Mouse (Mus musculus): ENCODE results near the gene Vsig1. TPM values are rescaled to one million over a fixed set of nuclear protein-coding genes. Genes with fewer than 3 reads are reported as not detected.

Vsig1 gene
- polyA plus RNA-seq (2015; fragmentation: Nextera tagmentation; extraction: Ambion mirVana): 0.15 and 0.20 TPM in 2 replicates

DNA sequence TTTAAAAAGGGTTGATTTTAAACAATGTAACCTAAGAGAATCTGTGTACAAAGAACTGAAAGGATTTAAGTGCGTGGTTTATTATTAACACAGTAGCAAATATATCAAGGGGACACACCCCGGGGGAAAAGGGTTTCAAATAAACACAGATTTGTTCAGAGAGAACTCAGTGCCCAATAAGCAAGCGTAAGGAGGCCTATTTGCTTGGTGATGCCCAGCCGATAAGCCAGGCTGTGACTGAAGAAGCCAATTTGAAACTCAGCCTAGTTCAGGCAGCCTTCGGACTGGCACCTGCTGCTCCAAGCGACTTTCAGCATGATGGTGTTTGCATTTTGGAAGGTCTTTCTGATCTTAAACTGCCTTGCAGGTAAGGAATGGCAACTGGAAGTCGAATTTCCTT, at the start of gene Vsig1:
TSS of gene Vsig1 (plus strand) at position 249 of the 400 bp plus-strand sequence.
- Histone ChIP-seq H3K36me3 (ENCODE audit: control insufficient read depth, insufficient read depth, low read length) (no peaks in the 10 kb centered on the region), H3K4me1 (replicated peaks; ENCODE audit: control insufficient read depth, insufficient read depth, low read length) (no peaks in the 10 kb centered on the region), H3K27ac (ENCODE audit: low read length) (no peak within 1 kb of the TSS), H3K27me3 (ENCODE audit: control insufficient read depth, insufficient read depth, low read depth, low read length) (no peaks in the 10 kb centered on the region), H3K4me2 (ENCODE audit: low read depth, low read length) (no peak within 1 kb of the TSS), H3K9ac (ENCODE audit: low read length) (no peak within 1 kb of the TSS), H3K4me3 (ENCODE audit: low read length) (no peak within 1 kb of the TSS), H3K9me3 (ENCODE audit: control insufficient read depth, low read length) (no peaks in the 10 kb centered on the region)
- whole genome bisulfite sequencing: 48% methylated on average over 7 of the region's 7 CpGs
- ATAC-seq (ENCODE audit: low read depth): no peak

DNA sequence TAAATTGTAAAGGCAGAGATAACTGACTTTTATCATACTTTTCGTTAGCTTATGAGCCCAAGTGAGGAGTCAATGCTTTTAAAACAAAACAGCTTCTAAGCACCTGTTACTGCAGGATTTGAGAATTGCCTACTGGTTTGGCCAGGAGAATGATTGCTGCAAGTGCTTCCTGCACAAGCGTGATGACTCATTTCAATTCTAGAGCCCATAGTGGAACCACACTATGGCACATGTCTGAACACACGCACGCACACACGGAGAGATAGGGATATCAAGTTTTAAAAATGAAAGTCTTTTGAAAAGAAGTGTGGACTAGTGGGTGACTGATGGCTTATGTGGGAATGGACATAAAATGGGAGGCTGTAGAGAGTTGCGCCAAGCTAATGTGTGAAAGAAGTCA, 44.6 kb upstream of the Vsig1 start:
- no peak overlapping the region for H3K27ac ChIP-seq (ENCODE audit: low read length)
- no peaks in the 10 kb centered on the region for H3K36me3 ChIP-seq (ENCODE audit: control insufficient read depth, insufficient read depth, low read length)
- no peaks in the 10 kb centered on the region for H3K9me3 ChIP-seq (ENCODE audit: control insufficient read depth, low read length)
- no peak overlapping the region for H3K9ac ChIP-seq (ENCODE audit: low read length)
- no peak overlapping the region for H3K4me3 ChIP-seq (ENCODE audit: low read length)
- H3K4me2 ChIP-seq (ENCODE audit: low read depth, low read length): no peak overlapping the region
- no peaks in the 10 kb centered on the region for H3K27me3 ChIP-seq (ENCODE audit: control insufficient read depth, insufficient read depth, low read depth, low read length)
- ATAC-seq (ENCODE audit: low read depth): no peak
- WGBS: 87% methylated on average over 6 of the region's 6 CpGs
- H3K4me1 ChIP-seq (replicated peaks; ENCODE audit: control insufficient read depth, insufficient read depth, low read length): no peaks in the 10 kb centered on the region

GRCm38 (mm10) chrX:140863431-140863830, 44.0 kb upstream of the Vsig1 start:
- Histone ChIP-seq H3K4me1 (replicated peaks; ENCODE audit: control insufficient read depth, insufficient read depth, low read length) (no peaks in the 10 kb centered on the region), H3K9me3 (ENCODE audit: control insufficient read depth, low read length) (no peaks in the 10 kb centered on the region), H3K27ac (ENCODE audit: low read length) (no peak overlapping the region), H3K27me3 (ENCODE audit: control insufficient read depth, insufficient read depth, low read depth, low read length) (no peaks in the 10 kb centered on the region), H3K36me3 (ENCODE audit: control insufficient read depth, insufficient read depth, low read length) (no peaks in the 10 kb centered on the region), H3K4me3 (ENCODE audit: low read length) (no peak overlapping the region), H3K9ac (ENCODE audit: low read length) (no peak overlapping the region), H3K4me2 (ENCODE audit: low read depth, low read length) (no peak overlapping the region)
- ATAC-seq (ENCODE audit: low read depth): no peak
- 81% methylated on average over 4 of the region's 4 CpGs for WGBS

- no peak overlapping the region for H3K4me2 ChIP-seq (ENCODE audit: low read depth, low read length)
- peaks cover 2% of the 10 kb centered on the region; the same call in 1 of the 2 replicates for H3K27me3 ChIP-seq (ENCODE audit: control insufficient read depth, insufficient read depth, low read depth, low read length)
- no peak for ATAC-seq (ENCODE audit: low read depth)
- no peak overlapping the region for H3K9ac ChIP-seq (ENCODE audit: low read length)
- 75% methylated on average over 2 of the region's 2 CpGs for WGBS
- H3K4me1 ChIP-seq (replicated peaks; ENCODE audit: control insufficient read depth, insufficient read depth, low read length): no peaks in the 10 kb centered on the region
- no peaks in the 10 kb centered on the region for H3K36me3 ChIP-seq (ENCODE audit: control insufficient read depth, insufficient read depth, low read length)
- H3K4me3 ChIP-seq (ENCODE audit: low read length): no peak overlapping the region
- H3K27ac ChIP-seq (ENCODE audit: low read length): no peak overlapping the region
- H3K9me3 ChIP-seq (ENCODE audit: control insufficient read depth, low read length): no peaks in the 10 kb centered on the region
Observed at GRCm38 (mm10) chrX:140887193-140887592, 20.2 kb upstream of the Vsig1 start.

DNA sequence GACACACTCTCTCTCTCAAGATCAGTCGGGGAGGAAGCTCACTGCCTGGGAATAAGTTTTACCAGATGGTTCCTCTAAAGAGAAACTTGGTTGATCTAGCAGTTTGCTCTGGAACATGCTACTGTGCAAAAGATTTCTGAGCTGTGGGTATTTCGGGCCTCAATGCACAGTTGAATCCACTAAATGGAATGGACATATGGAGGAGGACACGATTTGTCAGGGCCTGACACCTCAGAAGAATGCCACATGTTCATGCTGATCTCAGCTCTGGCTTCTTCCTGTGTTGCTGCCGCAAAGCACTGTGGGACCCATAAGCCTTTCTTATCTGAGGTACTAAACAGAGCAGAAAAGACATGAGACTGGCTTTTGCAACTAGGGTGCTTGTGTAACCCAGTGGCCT, 15.6 kb upstream of the Vsig1 start:
- 75% methylated on average over 4 of the region's 4 CpGs for WGBS
- Histone ChIP-seq H3K4me3 (ENCODE audit: low read length) (no peak overlapping the region), H3K9me3 (ENCODE audit: control insufficient read depth, low read length) (no peaks in the 10 kb centered on the region), H3K27me3 (ENCODE audit: control insufficient read depth, insufficient read depth, low read depth, low read length) (peaks cover 2% of the 10 kb centered on the region; the same call in 1 of the 2 replicates), H3K9ac (ENCODE audit: low read length) (no peak overlapping the region), H3K27ac (ENCODE audit: low read length) (no peak overlapping the region), H3K4me1 (replicated peaks; ENCODE audit: control insufficient read depth, insufficient read depth, low read length) (no peaks in the 10 kb centered on the region), H3K4me2 (ENCODE audit: low read depth, low read length) (no peak overlapping the region), H3K36me3 (ENCODE audit: control insufficient read depth, insufficient read depth, low read length) (no peaks in the 10 kb centered on the region)
- ATAC-seq (ENCODE audit: low read depth): no peak

DNA sequence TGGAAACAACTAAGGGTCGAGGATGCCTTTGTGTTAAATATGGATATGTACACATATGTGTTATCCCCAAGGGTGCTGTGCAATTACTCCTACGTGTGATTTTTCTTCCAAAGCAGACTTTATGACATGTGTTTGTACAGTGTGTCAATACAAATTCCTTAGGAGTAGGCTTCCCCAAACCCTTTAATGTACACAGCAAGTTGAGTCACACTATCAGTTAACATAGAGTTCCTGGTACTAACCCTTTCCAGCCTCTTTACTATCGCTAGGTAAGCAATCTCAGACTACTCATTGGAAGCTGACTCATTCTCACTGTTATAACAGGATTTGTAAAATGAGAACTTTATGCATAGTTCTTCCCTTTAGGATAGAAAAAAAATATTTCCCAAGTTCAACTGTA, 3.9 kb upstream of the Vsig1 start:
- WGBS: 65% methylated on average over 3 of the region's 3 CpGs

DNA sequence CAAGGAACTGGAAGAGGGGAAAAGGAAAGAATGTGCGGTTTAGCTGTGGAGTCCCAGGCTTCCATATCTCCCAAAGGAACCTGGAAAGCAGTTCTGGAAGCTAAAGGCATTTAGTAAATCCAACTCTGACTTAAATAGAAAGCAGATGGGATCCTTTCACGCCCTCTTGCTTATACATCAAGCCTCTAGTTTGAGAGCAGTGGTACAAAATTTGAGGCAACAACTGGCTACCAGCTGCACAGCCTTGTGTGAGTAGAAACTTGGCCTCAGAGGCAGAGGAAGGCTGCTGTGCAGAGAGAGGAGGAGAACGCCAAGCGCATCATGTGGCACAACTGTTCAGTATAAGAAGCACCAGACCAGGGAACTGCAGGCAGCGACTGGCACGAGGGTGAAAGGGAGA, 13.9 kb downstream of the Vsig1 start:
- Histone ChIP-seq H3K4me2 (ENCODE audit: low read depth, low read length) (no peak overlapping the region), H3K36me3 (ENCODE audit: control insufficient read depth, insufficient read depth, low read length) (no peaks in the 10 kb centered on the region), H3K4me3 (ENCODE audit: low read length) (no peak overlapping the region), H3K4me1 (replicated peaks; ENCODE audit: control insufficient read depth, insufficient read depth, low read length) (no peaks in the 10 kb centered on the region), H3K27me3 (ENCODE audit: control insufficient read depth, insufficient read depth, low read depth, low read length) (peaks cover 5% of the 10 kb centered on the region), H3K9ac (ENCODE audit: low read length) (no peak overlapping the region), H3K27ac (ENCODE audit: low read length) (no peak overlapping the region), H3K9me3 (ENCODE audit: control insufficient read depth, low read length) (no peaks in the 10 kb centered on the region)
- ATAC-seq (ENCODE audit: low read depth): no peak
- WGBS: 81% methylated on average over 6 of the region's 6 CpGs

More for the DNA sequence above, 3.9 kb upstream of the Vsig1 start:
- no peak overlapping the region for H3K9ac ChIP-seq (ENCODE audit: low read length)
- H3K27ac ChIP-seq (ENCODE audit: low read length): no peak overlapping the region
- no peaks in the 10 kb centered on the region for H3K36me3 ChIP-seq (ENCODE audit: control insufficient read depth, insufficient read depth, low read length)
- no peaks in the 10 kb centered on the region for H3K9me3 ChIP-seq (ENCODE audit: control insufficient read depth, low read length)
- H3K4me1 ChIP-seq (replicated peaks; ENCODE audit: control insufficient read depth, insufficient read depth, low read length): no peaks in the 10 kb centered on the region
- no peak overlapping the region for H3K4me2 ChIP-seq (ENCODE audit: low read depth, low read length)
- no peaks in the 10 kb centered on the region for H3K27me3 ChIP-seq (ENCODE audit: control insufficient read depth, insufficient read depth, low read depth, low read length)
- no peak overlapping the region for H3K4me3 ChIP-seq (ENCODE audit: low read length)
- ATAC-seq (ENCODE audit: low read depth): no peak

- Histone ChIP-seq H3K4me3 (ENCODE audit: low read length) (no peak overlapping the region), H3K9me3 (ENCODE audit: control insufficient read depth, low read length) (no peaks in the 10 kb centered on the region), H3K4me2 (ENCODE audit: low read depth, low read length) (no peak overlapping the region), H3K9ac (ENCODE audit: low read length) (no peak overlapping the region), H3K4me1 (replicated peaks; ENCODE audit: control insufficient read depth, insufficient read depth, low read length) (no peaks in the 10 kb centered on the region), H3K27me3 (ENCODE audit: control insufficient read depth, insufficient read depth, low read depth, low read length) (peaks cover 7% of the 10 kb centered on the region), H3K27ac (ENCODE audit: low read length) (no peak overlapping the region), H3K36me3 (ENCODE audit: control insufficient read depth, insufficient read depth, low read length) (no peaks in the 10 kb centered on the region)
- ATAC-seq (ENCODE audit: low read depth): no peak
- 60% methylated on average over 3 of the region's 3 CpGs for WGBS
Observed at GRCm38 (mm10) chrX:140932066-140932465, 24.7 kb downstream of the Vsig1 start.

DNA sequence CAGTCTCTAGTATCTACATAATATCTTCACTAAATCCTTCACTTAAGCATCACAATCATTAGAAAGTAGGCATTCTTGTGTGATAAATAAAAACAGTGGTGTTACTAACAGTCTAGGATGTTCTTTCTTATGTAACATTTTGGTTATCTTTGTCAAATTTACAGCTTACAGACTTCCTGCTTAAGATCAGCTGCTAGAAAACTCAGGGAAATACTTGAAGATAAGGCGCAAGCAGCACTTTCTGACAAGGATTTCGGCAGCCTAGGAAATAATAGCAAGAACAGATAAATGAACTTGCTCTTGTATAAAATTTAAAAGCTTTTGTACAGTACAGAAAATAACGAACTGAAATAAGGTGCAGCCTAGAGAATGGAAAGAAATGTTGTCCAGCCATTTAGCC, 25.9 kb downstream of the Vsig1 start:
- 51% methylated on average over 3 of the region's 3 CpGs for WGBS
- no peak for ATAC-seq (ENCODE audit: low read depth)

GRCm38 (mm10) chrX:140936271-140936670, 28.9 kb downstream of the Vsig1 start:
- Histone ChIP-seq H3K9me3 (ENCODE audit: control insufficient read depth, low read length) (no peaks in the 10 kb centered on the region), H3K4me2 (ENCODE audit: low read depth, low read length) (no peak overlapping the region), H3K4me3 (ENCODE audit: low read length) (no peak overlapping the region), H3K27me3 (ENCODE audit: control insufficient read depth, insufficient read depth, low read depth, low read length) (peaks cover 4% of the 10 kb centered on the region; the same call in 1 of the 2 replicates), H3K36me3 (ENCODE audit: control insufficient read depth, insufficient read depth, low read length) (no peaks in the 10 kb centered on the region), H3K27ac (ENCODE audit: low read length) (no peak overlapping the region), H3K4me1 (replicated peaks; ENCODE audit: control insufficient read depth, insufficient read depth, low read length) (no peaks in the 10 kb centered on the region), H3K9ac (ENCODE audit: low read length) (no peak overlapping the region)
- WGBS: 58% methylated on average over 5 of the region's 5 CpGs
- no peak for ATAC-seq (ENCODE audit: low read depth)

More for the DNA sequence above, 25.9 kb downstream of the Vsig1 start:
- Histone ChIP-seq H3K4me1 (replicated peaks; ENCODE audit: control insufficient read depth, insufficient read depth, low read length) (no peaks in the 10 kb centered on the region), H3K4me3 (ENCODE audit: low read length) (no peak overlapping the region), H3K4me2 (ENCODE audit: low read depth, low read length) (no peak overlapping the region), H3K36me3 (ENCODE audit: control insufficient read depth, insufficient read depth, low read length) (no peaks in the 10 kb centered on the region), H3K27ac (ENCODE audit: low read length) (no peak overlapping the region), H3K9ac (ENCODE audit: low read length) (no peak overlapping the region), H3K27me3 (ENCODE audit: control insufficient read depth, insufficient read depth, low read depth, low read length) (peaks cover 7% of the 10 kb centered on the region), H3K9me3 (ENCODE audit: control insufficient read depth, low read length) (no peaks in the 10 kb centered on the region)
